Mouse (Mus musculus) heart, postnatal 0 days (tissue): Measurements from ENCODE around the gene Gm45140.

ENCODE experiments used
- CTCF ChIP-seq: IDR thresholded peaks from 2 replicates; pipeline ENCODE4 v1.5.1; 2016; ENCODE audit warnings: antibody characterized with exemption, control low read depth, low read depth
- EP300 ChIP-seq: IDR thresholded peaks from 2 replicates; pipeline ENCODE4 v1.6.1; 2016; ENCODE audit warnings: antibody characterized with exemption, low read depth

DNA sequence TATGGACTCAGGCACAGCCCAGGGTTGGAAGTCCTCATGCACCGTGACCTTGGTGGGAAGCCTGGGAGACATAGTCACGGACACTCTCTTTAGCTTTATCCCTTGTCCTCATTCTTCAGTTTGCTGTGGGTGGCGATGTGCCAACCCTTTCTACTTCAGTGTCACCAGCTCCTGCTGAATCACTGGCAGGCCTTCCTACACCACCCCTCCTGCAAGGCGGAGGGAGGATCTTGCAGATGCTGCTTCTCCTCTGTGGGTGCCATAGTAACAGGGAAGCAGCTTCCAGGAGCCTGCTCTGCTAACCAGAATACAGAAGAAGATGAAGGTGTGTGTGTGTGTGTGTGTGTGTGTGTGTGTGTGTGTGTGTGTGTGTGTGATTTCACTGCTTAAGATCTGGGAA, 47.2 kb upstream of the Gm45140 start:
- TF ChIP-seq CTCF = no peak
- no peak for TF ChIP-seq EP300
